Mouse (Mus musculus) limb, embryonic 15.5 days (tissue): ENCODE measurements around the gene Mfsd4a. TPM values are rescaled to one million over a fixed set of nuclear protein-coding genes. Genes with fewer than 3 reads are reported as not detected.
A peak's percentile ranks its signal among the peaks of the same experiment; 100 is the strongest.

Source experiments
- ATAC-seq: fragments of 200-750 bp; cut with Nextera tagmentation; 2 replicates; pipeline ENCODE4 v1.8.0; 2017; ENCODE audit warnings: low read depth, moderate TSS enrichment; ENCODE audit not compliant: insufficient number of reproducible peaks, low FRiP score, low TSS enrichment
- H3K27ac ChIP-seq: fragments of 300-500 bp; sonication (generic); 2 replicates; pipeline ENCODE4 v1.5.1; 2015; ENCODE audit warnings: moderate library complexity, mild to moderate bottlenecking, inconsistent platforms
- H3K27me3 ChIP-seq: fragments of 300-500 bp; sonication (generic); 2 replicates; pipeline ENCODE4 v1.6.1; 2015; ENCODE audit warnings: inconsistent platforms
- H3K36me3 ChIP-seq: fragments of 300-500 bp; sonication (generic); 2 replicates; pipeline ENCODE4 v1.6.1; 2015; ENCODE audit warnings: inconsistent platforms
- H3K4me1 ChIP-seq: fragments of 300-500 bp; sonication (generic); 2 replicates; pipeline ENCODE4 v1.6.1; 2015; ENCODE audit warnings: inconsistent platforms
- H3K4me2 ChIP-seq: fragments of 300-500 bp; sonication (generic); 2 replicates; pipeline ENCODE4 v1.6.1; 2015; ENCODE audit warnings: mild to moderate bottlenecking, inconsistent platforms
- H3K4me3 ChIP-seq: fragments of 300-500 bp; sonication (generic); 2 replicates; pipeline ENCODE4 v1.5.1; 2015; ENCODE audit warnings: mild to moderate bottlenecking, inconsistent platforms
- H3K9ac ChIP-seq: fragments of 300-500 bp; sonication (generic); 2 replicates; pipeline ENCODE4 v1.6.1; 2015; ENCODE audit warnings: inconsistent platforms
- H3K9me3 ChIP-seq: fragments of 300-500 bp; sonication (generic); 2 replicates; pipeline ENCODE4 v1.6.1; 2016; ENCODE audit warnings: inconsistent platforms
- WGBS: fragments of 180-500 bp; shearing (Covaris S2); methylation state at CpG from one replicate; pipeline ENCODE4 v1.1.7; 2015; 5-methylcytosine and 5-hydroxymethylcytosine counted together
- polyA plus RNA-seq: library from polyadenylated mRNA; unstranded; fragments of >200 nt; fragmentation: Nextera tagmentation; extraction: Ambion mirVana; gene quantifications from 2 replicates; pipeline ENCODE4 v1.2.1, GENCODE M21; 2015

Gene Mfsd4a
- polyA plus RNA-seq, 1 experiment from 2014 or later = 14.7 TPM

DNA sequence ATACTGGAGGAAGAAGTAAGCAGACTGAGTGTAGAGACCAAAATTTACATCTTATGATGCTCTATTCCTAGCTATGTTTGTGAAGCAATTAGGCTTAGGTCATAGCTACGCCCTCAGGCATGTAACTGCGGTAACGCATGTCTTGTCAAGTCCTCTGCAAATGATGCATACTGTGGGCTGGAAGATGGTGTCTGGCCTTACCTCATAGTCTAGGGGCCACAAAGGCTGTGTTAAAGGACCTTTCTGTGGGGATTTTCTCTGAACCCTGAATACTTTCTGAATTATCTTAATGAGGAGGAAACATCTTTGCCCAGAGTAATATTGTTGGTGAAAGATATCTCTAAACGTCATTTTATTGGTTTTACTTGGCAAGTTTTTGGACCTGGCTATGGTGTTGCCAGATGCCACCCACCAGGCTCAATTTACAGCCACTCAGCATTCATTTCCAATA is 66.0 kb downstream of the Mfsd4a start:
- Histone ChIP-seq H3K27me3 (no peaks in the 10 kb centered on the region), H3K4me2 (no peak overlapping the region), H3K36me3 (no peaks in the 10 kb centered on the region), H3K4me1 (peaks cover 2% of the 10 kb centered on the region; the same call in 1 of the 2 replicates), H3K4me3 (no peak overlapping the region), H3K9ac (no peak overlapping the region), H3K9me3 (no peaks in the 10 kb centered on the region), H3K27ac (no peak overlapping the region)
- ATAC-seq = no peak
- 64% methylated on average over 4 of the region's 4 CpGs for WGBS

DNA sequence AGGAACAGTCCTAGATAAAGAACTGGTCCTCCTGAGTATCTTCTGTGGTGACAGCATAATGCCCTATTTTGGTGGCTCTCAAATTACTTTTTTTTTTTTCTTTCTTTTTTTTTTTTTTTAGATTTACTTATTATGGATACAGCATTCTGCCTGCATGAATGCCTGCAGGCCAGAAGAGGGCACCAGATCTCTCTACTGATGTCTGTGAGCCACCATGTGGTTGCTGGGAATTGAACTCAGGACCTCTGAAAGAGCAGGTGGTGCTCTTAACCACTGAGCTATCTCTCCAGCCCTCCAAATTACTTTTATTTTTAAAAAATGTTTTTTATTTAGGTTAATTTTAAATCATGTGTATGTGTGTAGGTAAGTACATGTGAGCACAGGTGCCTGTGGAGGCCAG is 67.4 kb downstream of the Mfsd4a start:
- Histone ChIP-seq H3K36me3 (no peaks in the 10 kb centered on the region), H3K4me2 (no peak overlapping the region), H3K4me1 (no peaks in the 10 kb centered on the region), H3K27ac (no peak overlapping the region), H3K9ac (no peak overlapping the region), H3K4me3 (no peak overlapping the region), H3K27me3 (no peaks in the 10 kb centered on the region), H3K9me3 (no peaks in the 10 kb centered on the region)
- ATAC-seq = no peak

DNA sequence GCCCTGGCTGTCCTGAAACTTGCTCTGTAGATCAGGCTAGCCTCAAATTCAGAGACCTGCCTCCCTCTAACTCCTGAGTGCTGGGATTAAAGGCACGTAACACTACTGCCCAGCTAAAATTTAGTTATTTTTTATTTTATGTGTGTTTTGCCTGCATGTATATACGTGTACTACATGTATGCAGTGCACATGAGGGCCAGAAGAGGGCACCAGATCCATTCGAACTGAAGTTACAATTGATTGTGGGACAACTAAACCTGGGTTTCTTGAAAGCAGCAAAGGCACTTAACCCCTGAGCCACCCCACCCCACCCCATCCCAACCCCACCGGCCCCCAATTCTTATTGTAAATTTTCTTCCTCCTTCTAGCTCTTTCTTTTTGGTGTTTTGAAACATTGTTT is 72.8 kb downstream of the Mfsd4a start:
- Histone ChIP-seq H3K9ac (no peak overlapping the region), H3K36me3 (no peaks in the 10 kb centered on the region), H3K4me2 (no peak overlapping the region), H3K27me3 (no peaks in the 10 kb centered on the region), H3K4me1 (no peaks in the 10 kb centered on the region), H3K9me3 (no peaks in the 10 kb centered on the region), H3K27ac (no peak overlapping the region), H3K4me3 (no peak overlapping the region)
- no peak for ATAC-seq
- 30% methylated on average over 4 of the region's 4 CpGs for WGBS

DNA sequence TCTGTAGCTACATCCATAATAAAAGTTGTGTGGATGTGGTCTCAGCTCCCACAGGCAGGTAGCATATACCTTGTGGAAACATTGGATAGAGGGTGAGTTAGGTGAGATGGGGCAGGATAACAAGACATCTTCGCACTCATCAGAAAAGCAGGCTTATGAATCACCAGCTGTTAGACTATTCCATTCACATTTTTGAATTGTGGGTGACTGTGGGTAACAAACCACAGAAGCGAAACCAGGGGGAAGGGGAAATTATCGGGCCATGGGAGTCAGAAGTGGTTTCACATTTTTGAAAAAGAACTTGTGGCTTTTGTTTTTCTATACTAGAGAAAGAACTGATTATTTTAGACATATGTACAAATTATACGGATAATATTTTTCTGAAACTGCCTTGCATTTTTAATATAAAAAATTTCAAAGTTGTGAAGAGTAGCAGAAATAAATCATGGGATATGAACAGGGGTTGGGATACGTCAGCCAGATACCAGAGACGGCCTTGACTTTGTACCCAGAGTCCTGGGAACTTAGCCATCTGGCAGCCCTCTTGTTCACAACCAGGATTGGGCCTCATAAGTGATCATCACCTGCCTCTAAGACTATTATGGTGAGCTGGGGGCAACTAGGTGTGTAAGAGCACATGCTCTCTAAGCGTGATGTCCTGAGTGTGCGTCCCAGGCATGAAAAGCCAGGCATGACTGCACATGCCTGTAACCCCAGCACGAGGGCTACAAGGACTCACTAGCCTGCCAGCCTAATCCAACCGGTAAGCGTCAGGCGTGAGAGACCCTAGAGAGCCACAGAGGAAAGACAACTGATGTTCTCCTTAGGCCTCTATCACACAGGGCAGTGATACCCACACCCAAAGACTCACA is 74.5 kb downstream of the Mfsd4a start:
- ATAC-seq = no peak
- no peaks in the 10 kb centered on the region for H3K9me3 ChIP-seq
- no peak overlapping the region for H3K4me3 ChIP-seq
- H3K36me3 ChIP-seq = no peaks in the 10 kb centered on the region
- no peak overlapping the region for H3K4me2 ChIP-seq
- H3K27ac ChIP-seq = no peak overlapping the region
- WGBS = 79% methylated on average over 12 of the region's 12 CpGs
- H3K4me1 ChIP-seq = no peaks in the 10 kb centered on the region
- no peak overlapping the region for H3K9ac ChIP-seq
- no peaks in the 10 kb centered on the region for H3K27me3 ChIP-seq

DNA sequence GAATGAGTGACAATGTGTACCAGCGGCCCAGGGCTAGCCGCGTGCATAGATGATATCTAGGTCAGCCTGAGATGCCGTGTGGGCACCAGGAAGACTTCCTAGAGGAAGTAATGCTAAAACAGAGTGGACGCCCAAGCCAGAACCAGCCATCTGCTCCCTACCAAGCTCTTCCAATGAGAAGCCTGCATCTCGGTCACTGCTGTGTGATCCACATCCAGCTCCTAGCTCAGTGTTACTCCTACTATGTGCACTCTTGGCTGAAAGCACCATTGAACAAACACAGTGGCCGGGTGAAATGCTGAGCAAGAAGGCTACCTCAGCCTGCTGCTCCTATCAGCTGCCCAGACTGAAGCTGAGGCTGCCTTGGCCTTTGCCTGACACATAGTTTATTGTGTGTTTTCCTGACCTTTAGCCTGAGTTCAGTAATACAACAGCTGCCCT is 75.3 kb downstream of the Mfsd4a start:
- Histone ChIP-seq H3K4me2 (no peak overlapping the region), H3K36me3 (no peaks in the 10 kb centered on the region), H3K4me3 (no peak overlapping the region), H3K9me3 (no peaks in the 10 kb centered on the region), H3K4me1 (no peaks in the 10 kb centered on the region), H3K27ac (no peak overlapping the region), H3K9ac (no peak overlapping the region), H3K27me3 (no peaks in the 10 kb centered on the region)
- 79% methylated on average over 7 of the region's 7 CpGs for WGBS
- no peak for ATAC-seq

DNA sequence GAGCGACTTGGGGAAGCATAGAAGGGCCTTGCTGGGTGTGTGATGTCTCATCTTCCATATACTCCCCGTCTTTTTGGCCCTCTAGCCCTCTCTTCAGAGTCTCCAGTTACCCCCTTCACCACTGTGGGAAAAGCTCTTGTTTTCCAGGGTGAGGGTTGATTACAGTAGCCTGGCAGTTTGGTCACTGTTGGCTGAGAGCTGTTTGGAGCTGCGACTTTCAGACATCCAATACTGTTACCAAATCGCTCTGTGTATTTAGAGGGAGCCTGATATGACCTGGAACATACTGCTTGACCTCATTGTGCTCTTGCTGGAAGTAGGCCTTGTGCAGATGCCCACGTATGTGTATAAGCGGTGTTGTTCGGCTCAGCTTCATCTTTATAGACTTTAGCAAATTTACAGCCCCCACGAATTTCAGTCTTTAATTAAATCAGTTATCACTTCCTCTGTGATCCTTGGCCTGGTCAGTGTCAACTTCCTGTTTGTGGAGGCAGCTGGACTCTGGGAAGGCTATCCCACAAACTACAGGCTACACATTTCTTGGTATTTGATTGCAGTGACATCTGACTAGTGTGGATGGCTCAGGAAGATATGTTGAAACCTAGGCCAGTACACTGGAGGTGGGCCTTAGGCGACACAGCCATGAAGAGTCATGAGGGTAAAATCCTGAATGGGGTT is 77.6 kb downstream of the Mfsd4a start:
- no peak for ATAC-seq

DNA sequence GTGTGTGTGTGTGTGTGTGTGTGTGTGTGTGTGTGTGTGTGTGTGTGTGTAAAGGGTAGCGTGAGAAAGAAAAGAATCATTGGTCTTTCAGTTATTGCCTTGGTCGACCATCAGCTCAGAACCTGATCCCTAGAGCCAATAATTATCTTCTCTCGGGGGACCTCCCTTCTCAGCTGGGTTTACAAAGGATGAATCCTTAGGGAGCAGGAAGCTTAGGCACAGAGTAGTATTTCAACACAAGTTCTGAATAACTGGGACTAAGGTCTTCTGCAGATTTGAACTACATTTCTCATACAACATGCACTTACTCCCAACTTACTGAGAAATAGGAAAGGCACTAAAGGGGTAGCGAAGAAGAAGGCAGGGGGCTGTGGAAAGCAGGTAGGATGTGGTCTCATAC is 78.4 kb downstream of the Mfsd4a start:
- H3K4me2 ChIP-seq = no peak overlapping the region
- no peaks in the 10 kb centered on the region for H3K4me1 ChIP-seq
- no peaks in the 10 kb centered on the region for H3K9me3 ChIP-seq
- no peak overlapping the region for H3K9ac ChIP-seq
- H3K27ac ChIP-seq = no peak overlapping the region
- no peaks in the 10 kb centered on the region for H3K36me3 ChIP-seq
- 63% methylated on average over 3 of the region's 4 CpGs for WGBS
- ATAC-seq = no peak
- no peaks in the 10 kb centered on the region for H3K27me3 ChIP-seq
- H3K4me3 ChIP-seq = no peak overlapping the region

More for the DNA sequence above, 77.6 kb downstream of the Mfsd4a start:
- Histone ChIP-seq H3K4me1 (no peaks in the 10 kb centered on the region), H3K36me3 (no peaks in the 10 kb centered on the region), H3K4me2 (no peak overlapping the region), H3K4me3 (no peak overlapping the region), H3K27me3 (no peaks in the 10 kb centered on the region), H3K9ac (no peak overlapping the region), H3K27ac (no peak overlapping the region), H3K9me3 (no peaks in the 10 kb centered on the region)
- 79% methylated on average over 9 of the region's 9 CpGs for WGBS

DNA sequence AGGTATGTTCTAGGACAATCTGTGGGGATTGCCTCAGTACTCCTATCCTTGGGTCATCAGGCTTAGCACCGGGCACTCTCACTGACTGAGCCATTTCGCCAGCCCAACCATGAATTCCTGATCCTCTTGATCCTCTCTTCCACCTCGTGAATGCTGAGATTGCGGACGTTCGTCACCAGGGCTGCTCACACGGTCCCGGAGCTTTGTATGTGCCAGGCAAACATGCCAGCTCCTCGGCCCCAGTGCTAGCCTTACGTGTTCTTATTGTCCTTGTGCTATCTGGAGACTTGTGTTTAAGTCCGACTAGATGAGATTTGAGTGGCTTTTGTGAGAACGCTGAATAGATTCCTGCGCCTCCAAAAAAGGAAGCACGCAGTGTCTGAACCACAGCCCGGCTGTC is 80.4 kb downstream of the Mfsd4a start:
- no peak for ATAC-seq
- WGBS = 75% methylated on average over 15 of the region's 15 CpGs
- Histone ChIP-seq H3K36me3 (no peaks in the 10 kb centered on the region), H3K9ac (no peak overlapping the region), H3K27ac (no peak overlapping the region), H3K4me3 (no peak overlapping the region), H3K4me1 (no peaks in the 10 kb centered on the region), H3K4me2 (no peak overlapping the region), H3K27me3 (no peaks in the 10 kb centered on the region), H3K9me3 (no peaks in the 10 kb centered on the region)

DNA sequence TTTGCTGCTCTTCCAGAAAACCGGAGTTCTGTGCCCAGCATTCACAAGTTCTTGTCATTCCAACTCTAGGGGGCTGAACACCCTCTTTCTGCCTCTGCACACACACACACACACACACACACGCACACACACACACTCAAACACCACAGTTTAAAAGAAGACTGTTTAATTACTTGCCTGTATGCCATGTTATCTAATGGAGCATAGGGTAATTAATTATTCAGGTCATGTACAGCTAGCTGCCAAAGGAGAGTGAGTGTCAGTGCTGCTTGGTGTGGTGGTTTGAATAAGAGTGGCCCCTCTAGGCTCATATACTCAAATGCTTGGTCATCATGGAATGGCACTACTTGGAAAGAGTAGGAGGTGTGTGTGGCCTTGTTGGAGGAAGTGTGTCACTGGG is 84.1 kb downstream of the Mfsd4a start:
- 75% methylated on average over 2 of the region's 2 CpGs for WGBS
- no peak overlapping the region for H3K9ac ChIP-seq
- H3K9me3 ChIP-seq = no peaks in the 10 kb centered on the region
- H3K4me3 ChIP-seq = no peak overlapping the region
- ATAC-seq = no peak
- no peaks in the 10 kb centered on the region for H3K36me3 ChIP-seq
- no peak overlapping the region for H3K4me2 ChIP-seq
- no peaks in the 10 kb centered on the region for H3K4me1 ChIP-seq
- no peak overlapping the region for H3K27ac ChIP-seq
- H3K27me3 ChIP-seq = no peaks in the 10 kb centered on the region

DNA sequence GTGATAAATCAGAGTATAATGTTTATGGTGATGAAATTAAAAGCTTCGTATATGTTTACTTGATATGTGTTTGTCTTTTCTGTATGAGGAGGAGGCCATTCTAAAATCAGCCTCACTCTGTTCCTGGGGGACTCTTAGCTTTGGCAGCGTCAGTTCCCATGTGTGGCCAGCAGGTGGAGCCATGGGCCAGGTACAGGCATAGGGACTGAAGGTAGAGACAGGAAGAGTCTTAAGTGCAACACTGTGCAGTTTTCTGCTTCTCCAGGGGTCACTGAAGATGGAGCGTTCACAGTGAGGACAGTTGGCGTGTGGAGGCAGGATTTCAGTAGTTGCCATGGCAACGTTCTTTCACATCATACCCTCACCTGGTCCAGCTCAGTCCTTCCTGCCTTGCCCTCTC is 85.0 kb downstream of the Mfsd4a start:
- ATAC-seq = no peak
- 7% methylated on average over 5 of the region's 5 CpGs for WGBS
- H3K4me1 ChIP-seq = no peaks in the 10 kb centered on the region

DNA sequence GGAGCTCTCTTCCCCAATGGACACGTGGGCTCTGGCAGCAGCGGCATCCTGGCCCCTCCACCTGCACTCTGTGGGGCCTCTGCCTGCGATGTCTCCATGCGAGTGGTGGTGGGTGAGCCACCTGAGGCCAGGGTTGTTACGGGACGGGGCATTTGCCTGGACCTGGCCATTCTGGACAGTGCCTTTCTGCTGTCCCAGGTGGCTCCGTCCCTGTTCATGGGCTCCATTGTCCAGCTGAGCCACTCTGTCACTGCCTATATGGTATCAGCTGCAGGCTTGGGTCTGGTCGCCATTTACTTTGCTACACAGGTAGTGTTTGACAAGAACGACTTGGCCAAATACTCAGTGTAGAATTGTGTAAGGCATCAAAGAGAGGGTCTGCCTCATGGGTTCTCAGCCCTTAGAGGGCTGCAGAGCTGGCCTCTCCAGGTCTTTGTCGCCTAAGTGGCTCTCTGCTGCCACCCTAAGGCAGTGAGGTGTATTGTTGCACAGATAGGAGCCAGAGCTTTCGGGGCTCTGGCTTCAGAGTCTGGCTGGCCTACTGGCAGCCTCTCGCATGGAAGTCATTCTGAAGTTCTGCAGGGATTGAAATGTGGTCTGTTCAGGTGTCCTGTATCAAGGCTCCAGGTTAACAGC is 86.4 kb downstream of the Mfsd4a start:
- no peaks in the 10 kb centered on the region for H3K27me3 ChIP-seq
- no peaks in the 10 kb centered on the region for H3K9me3 ChIP-seq
- H3K4me2 ChIP-seq = no peak overlapping the region
- no peak overlapping the region for H3K4me3 ChIP-seq
- H3K4me1 ChIP-seq = no peaks in the 10 kb centered on the region
- no peaks in the 10 kb centered on the region for H3K36me3 ChIP-seq
- peak; percentile 46; the same call in 1 of the 2 replicates for ATAC-seq
- no peak overlapping the region for H3K27ac ChIP-seq
- H3K9ac ChIP-seq = no peak overlapping the region
- WGBS = 50% methylated on average over 12 of the region's 12 CpGs

More for the DNA sequence above, 85.0 kb downstream of the Mfsd4a start:
- no peaks in the 10 kb centered on the region for H3K9me3 ChIP-seq
- no peaks in the 10 kb centered on the region for H3K27me3 ChIP-seq
- H3K4me2 ChIP-seq = no peak overlapping the region
- H3K4me3 ChIP-seq = no peak overlapping the region
- no peaks in the 10 kb centered on the region for H3K36me3 ChIP-seq
- H3K9ac ChIP-seq = no peak overlapping the region
- no peak overlapping the region for H3K27ac ChIP-seq

DNA sequence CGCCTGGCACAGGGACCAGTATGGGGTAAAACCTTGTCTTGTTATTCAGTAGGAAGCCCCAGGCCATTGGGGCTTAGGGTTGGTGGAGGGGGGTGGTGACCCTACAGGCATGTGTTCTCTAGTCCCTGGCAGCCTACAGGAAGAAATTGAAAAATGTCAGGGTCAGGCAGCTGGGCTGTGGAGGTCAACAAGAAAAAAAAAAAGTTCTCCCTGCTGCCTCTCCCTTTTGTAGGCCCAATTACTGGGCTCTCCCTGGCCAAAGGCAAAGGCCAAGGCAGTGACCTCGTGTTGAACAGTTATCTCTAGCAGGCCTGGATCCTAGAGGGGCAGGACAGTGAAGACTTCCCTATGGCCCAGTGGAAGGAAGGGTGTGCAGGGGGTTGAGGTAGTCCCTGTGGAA is 87.4 kb downstream of the Mfsd4a start:
- Histone ChIP-seq H3K36me3 (no peaks in the 10 kb centered on the region), H3K4me1 (no peaks in the 10 kb centered on the region), H3K27me3 (no peaks in the 10 kb centered on the region), H3K9me3 (no peaks in the 10 kb centered on the region), H3K4me3 (no peak overlapping the region), H3K27ac (no peak overlapping the region), H3K4me2 (no peak overlapping the region), H3K9ac (no peak overlapping the region)
- WGBS = 37% methylated on average over 2 of the region's 2 CpGs
- ATAC-seq = no peak
